Mouse (Mus musculus) intestine, postnatal 0 days (tissue): ENCODE results near the gene Tmem117. TPM values are rescaled to one million over a fixed set of nuclear protein-coding genes. Genes with fewer than 3 reads are reported as not detected.
A peak's percentile ranks its signal among the peaks of the same experiment; 100 is the strongest.

ENCODE experiments used
- ATAC-seq: fragments of 200-750 bp; cut with Nextera tagmentation; 2 replicates; pipeline ENCODE4 v1.8.0; 2017; ENCODE audit warnings: mild to moderate bottlenecking, moderate TSS enrichment, moderate library complexity
- H3K27ac ChIP-seq: fragments of 300-500 bp; sonication (generic); 2 replicates; pipeline ENCODE4 v1.5.1; 2014; ENCODE audit warnings: mild to moderate bottlenecking, low read depth, low read length, moderate library complexity
- H3K27me3 ChIP-seq: fragments of 300-500 bp; sonication (generic); replicated peaks from 2 replicates; pipeline ENCODE4 v1.6.1; 2014; ENCODE audit warnings: low read length, mixed read lengths; ENCODE audit not compliant: control insufficient read depth, insufficient read depth
- H3K36me3 ChIP-seq: fragments of 300-500 bp; sonication (generic); 2 replicates; pipeline ENCODE4 v1.6.1; 2014; ENCODE audit warnings: mild to moderate bottlenecking, moderate library complexity; ENCODE audit not compliant: control insufficient read depth, insufficient read depth
- H3K4me1 ChIP-seq: fragments of 300-500 bp; sonication (generic); replicated peaks from 2 replicates; pipeline ENCODE4 v1.6.1; 2014; ENCODE audit warnings: antibody characterized with exemption, low read length, mixed read lengths; ENCODE audit not compliant: control insufficient read depth, insufficient read depth
- H3K4me2 ChIP-seq: fragments of 300-500 bp; sonication (generic); replicated peaks from 2 replicates; pipeline ENCODE4 v1.6.1; 2014; ENCODE audit warnings: low read depth, mild to moderate bottlenecking, moderate library complexity
- H3K4me3 ChIP-seq: fragments of 300-500 bp; sonication (generic); 2 replicates; pipeline ENCODE4 v1.5.1; 2014; ENCODE audit warnings: low read depth, low read length
- H3K9ac ChIP-seq: fragments of 300-500 bp; sonication (generic); 2 replicates; pipeline ENCODE4 v1.6.1; 2014; ENCODE audit warnings: mild to moderate bottlenecking, low read depth, low read length
- H3K9me3 ChIP-seq: fragments of 300-500 bp; sonication (generic); 2 replicates; pipeline ENCODE4 v1.6.1; 2016; ENCODE audit warnings: mixed run types; ENCODE audit not compliant: control insufficient read depth
- CTCF ChIP-seq: sonication (generic); IDR thresholded peaks from 2 replicates; pipeline ENCODE4 v1.5.1; 2016; ENCODE audit warnings: low read depth, mild to moderate bottlenecking, control low read depth, antibody characterized with exemption, moderate library complexity
- WGBS: fragments of 180-500 bp; shearing (Covaris S2); extraction: QIAGEN DNeasy Blood & Tissue Kit; methylation state at CpG from one replicate; pipeline ENCODE4 v1.1.7; 2014; 5-methylcytosine and 5-hydroxymethylcytosine counted together
- polyA plus RNA-seq: library from polyadenylated mRNA; unstranded; fragments of >200 nt; fragmentation: Nextera tagmentation; extraction: Ambion mirVana; gene quantifications from 2 replicates; pipeline ENCODE4 v1.2.1, GENCODE M21; 2015

The Tmem117 gene
- polyA plus RNA-seq, 1 experiment from 2014 or later, result 2.7 TPM

- H3K4me2 ChIP-seq, result no peak overlapping the region
- no peak for ATAC-seq
- no peaks in the 10 kb centered on the region for H3K9me3 ChIP-seq
- H3K36me3 ChIP-seq, result no peaks in the 10 kb centered on the region
- WGBS, result 80% methylated on average over 15 of the region's 15 CpGs
- no peak overlapping the region for H3K27ac ChIP-seq
- no peak overlapping the region for H3K9ac ChIP-seq
- no peak overlapping the region for H3K4me3 ChIP-seq
- H3K4me1 ChIP-seq, result no peaks in the 10 kb centered on the region
- TF ChIP-seq CTCF, result no peak
- no peaks in the 10 kb centered on the region for H3K27me3 ChIP-seq
These were observed 185.4 kb downstream of the Tmem117 start for GRCm38 (mm10) chr15:94814213-94815100.

- Histone ChIP-seq H3K4me3 (no peak overlapping the region), H3K9me3 (no peaks in the 10 kb centered on the region), H3K27me3 (no peaks in the 10 kb centered on the region), H3K4me2 (no peak overlapping the region), H3K36me3 (no peaks in the 10 kb centered on the region), H3K4me1 (no peaks in the 10 kb centered on the region), H3K27ac (no peak overlapping the region), H3K9ac (no peak overlapping the region)
- no peak for ATAC-seq
- WGBS, result 90% methylated on average over 3 of the region's 3 CpGs
- peak; percentile 8; the same call in 1 of the 2 replicates for TF ChIP-seq CTCF
These were observed 206.6 kb downstream of the Tmem117 start for GRCm38 (mm10) chr15:94835634-94836033.

GRCm38 (mm10) chr15:94838646-94839045, 209.6 kb downstream of the Tmem117 start:
- ATAC-seq, result no peak
- Histone ChIP-seq H3K9ac (no peak overlapping the region), H3K4me2 (no peak overlapping the region), H3K9me3 (no peaks in the 10 kb centered on the region), H3K4me1 (no peaks in the 10 kb centered on the region), H3K4me3 (no peak overlapping the region), H3K36me3 (no peaks in the 10 kb centered on the region), H3K27me3 (no peaks in the 10 kb centered on the region), H3K27ac (no peak overlapping the region)
- no peak for TF ChIP-seq CTCF
- WGBS, result 78% methylated on average over 4 of the region's 4 CpGs

- Histone ChIP-seq H3K27ac (no peak overlapping the region), H3K27me3 (no peaks in the 10 kb centered on the region), H3K36me3 (no peaks in the 10 kb centered on the region), H3K4me1 (no peaks in the 10 kb centered on the region), H3K9ac (no peak overlapping the region), H3K9me3 (no peaks in the 10 kb centered on the region; the same call in 1 of the 2 replicates), H3K4me3 (no peak overlapping the region), H3K4me2 (no peak overlapping the region)
- 74% methylated on average over 2 of the region's 2 CpGs for WGBS
- ATAC-seq, result no peak
- TF ChIP-seq CTCF, result 0 out of 2 replicates have a peak, but pooled peaks have one; percentile 21
These were observed 218.5 kb downstream of the Tmem117 start for GRCm38 (mm10) chr15:94847501-94847900.

- ATAC-seq, result no peak
- Histone ChIP-seq H3K4me1 (no peaks in the 10 kb centered on the region), H3K9ac (no peak overlapping the region), H3K9me3 (no peaks in the 10 kb centered on the region), H3K27ac (no peak overlapping the region), H3K36me3 (no peaks in the 10 kb centered on the region), H3K27me3 (no peaks in the 10 kb centered on the region), H3K4me3 (no peak overlapping the region), H3K4me2 (no peak overlapping the region)
- WGBS, result 77% methylated on average over 6 of the region's 6 CpGs
- no peak for TF ChIP-seq CTCF
These were observed 230.6 kb downstream of the Tmem117 start for GRCm38 (mm10) chr15:94859641-94860040.

- H3K4me2 ChIP-seq, result no peak overlapping the region
- no peaks in the 10 kb centered on the region for H3K4me1 ChIP-seq
- no peak for TF ChIP-seq CTCF
- no peaks in the 10 kb centered on the region for H3K27me3 ChIP-seq
- H3K36me3 ChIP-seq, result no peaks in the 10 kb centered on the region
- H3K27ac ChIP-seq, result no peak overlapping the region
- 93% methylated on average over 2 of the region's 2 CpGs for WGBS
- no peak for ATAC-seq
- H3K9me3 ChIP-seq, result no peaks in the 10 kb centered on the region
- H3K4me3 ChIP-seq, result no peak overlapping the region
- H3K9ac ChIP-seq, result no peak overlapping the region
These were observed 232.1 kb downstream of the Tmem117 start for GRCm38 (mm10) chr15:94861173-94861572.
